Mouse (Mus musculus) left cerebral cortex, postnatal 25 days (tissue): ENCODE measurements around the gene Dop1b. TPM values are rescaled to one million over a fixed set of nuclear protein-coding genes. Genes with fewer than 3 reads are reported as not detected.

Source experiments
- DNase-seq, 2 experiments: peaks; one replicate each; pipeline ENCODE4 v3.0.0; 2022; ENCODE audit warnings: low spot score in 2 of 2, mixed read lengths in 1 of 2
- intact Hi-C: fragments of 180-260 bp; cut with DNase I; formaldehyde crosslinking; loops from one replicate; pipeline ENCODE4 v1.15.1; 2025
- total RNA-seq, 2 experiments: library from RNA; stranded (reverse); gene quantifications; 2 replicates each; pipeline ENCODE4 v1.2.3; 2021

Gene Dop1b
- total RNA-seq, 2 experiments from 2014 or later = 82.1 to 87.0 TPM

- DNase-seq = no peak
- intact Hi-C loops = no loop called here
Measured at GRCm38 (mm10) chr16:93712189-93712885, 633 bp downstream of the Dop1b start.

GRCm38 (mm10) chr16:93712966-93713365, 1.3 kb downstream of the Dop1b start:
- intact Hi-C loops = no loop called here
- no peak for DNase-seq

GRCm38 (mm10) chr16:93714426-93714825, 2.7 kb downstream of the Dop1b start:
- peak in 1 of 2 experiments; percentile 81 for DNase-seq

GRCm38 (mm10) chr16:93715826-93716225, 4.1 kb downstream of the Dop1b start:
- DNase-seq = no peak
- intact Hi-C loops = no loop called here

More at GRCm38 (mm10) chr16:93714426-93714825, 2.7 kb downstream of the Dop1b start:
- intact Hi-C loops = no loop called here

GRCm38 (mm10) chr16:93717299-93717703, 5.6 kb downstream of the Dop1b start:
- intact Hi-C loops = no loop called here
- peak; percentile 45 to 61 for DNase-seq

- no peak for DNase-seq
- intact Hi-C loops = no loop called here
Measured at GRCm38 (mm10) chr16:93721771-93722170, 10.1 kb downstream of the Dop1b start.

GRCm38 (mm10) chr16:93722476-93722875, 10.8 kb downstream of the Dop1b start:
- intact Hi-C loops = no loop called here
- DNase-seq = no peak

- DNase-seq = no peak
- intact Hi-C loops = no loop called here
Measured at GRCm38 (mm10) chr16:93725417-93726144, 13.9 kb downstream of the Dop1b start.

GRCm38 (mm10) chr16:93726186-93726585, 14.5 kb downstream of the Dop1b start:
- intact Hi-C loops = no loop called here
- DNase-seq = no peak

- no peak for DNase-seq
- intact Hi-C loops = no loop called here
Measured at GRCm38 (mm10) chr16:93728676-93729075, 17.0 kb downstream of the Dop1b start.

GRCm38 (mm10) chr16:93729801-93730721, 18.4 kb downstream of the Dop1b start:
- DNase-seq = peak; percentile 21 to 47
- intact Hi-C loops = no loop called here

GRCm38 (mm10) chr16:93731310-93731709, 19.6 kb downstream of the Dop1b start:
- intact Hi-C loops = no loop called here
- no peak for DNase-seq

GRCm38 (mm10) chr16:93732875-93733569, 21.3 kb downstream of the Dop1b start:
- intact Hi-C loops = no loop called here
- no peak for DNase-seq

GRCm38 (mm10) chr16:93739251-93739650, 27.5 kb downstream of the Dop1b start:
- intact Hi-C loops = no loop called here
- no peak for DNase-seq

- no peak for DNase-seq
Measured at GRCm38 (mm10) chr16:93742903-93743302, 31.2 kb downstream of the Dop1b start.

GRCm38 (mm10) chr16:93744049-93744490, 32.4 kb downstream of the Dop1b start:
- intact Hi-C loops = no loop called here

More at GRCm38 (mm10) chr16:93742903-93743302, 31.2 kb downstream of the Dop1b start:
- intact Hi-C loops = no loop called here

GRCm38 (mm10) chr16:93744804-93745340, 33.2 kb downstream of the Dop1b start:
- intact Hi-C loops = no loop called here
- DNase-seq = no peak

More at GRCm38 (mm10) chr16:93744049-93744490, 32.4 kb downstream of the Dop1b start:
- DNase-seq = peak in 1 of 2 experiments; percentile 33

- no peak for DNase-seq
- intact Hi-C loops = no loop called here
Measured at GRCm38 (mm10) chr16:93746397-93746796, 34.7 kb downstream of the Dop1b start.

- intact Hi-C loops = no loop called here
- no peak for DNase-seq
Measured at GRCm38 (mm10) chr16:93746957-93747356, 35.3 kb downstream of the Dop1b start.
